ENCODE assay signal across 20 mouse cellular contexts in genomic region chr12:104224598-104225300, GRCm38 (mm10). TPM values are rescaled to one million over a fixed set of nuclear protein-coding genes. Genes with fewer than 3 reads are reported as not detected.
DNase-seq lines count a peak whose midpoint lies in the region; ATAC-seq and TF ChIP-seq lines count a peak whose summit lies in the region.
"Had no signal": no experiment of that assay in that cellular context is flagged by ENCODE, and none has a peak within 500 bp of the region (broad histone marks: within the 10 kb centered on the region; RNA-seq: fewer than 3 reads in every experiment).

No protein-coding gene starts in this region.

- H3K4me2 ChIP-seq in heart, embryonic 11.5 days: no peak overlapping the region
- H3K4me2 ChIP-seq in kidney, embryonic 15.5 days: no peak overlapping the region
- peak overlapping the region; percentile 51; the same call in 1 of the 2 replicates for H3K4me2 ChIP-seq in CH12.LX (ENCODE audit: insufficient read depth, low read depth, poor library complexity, severe bottlenecking)
- H3K4me2 ChIP-seq in forebrain, embryonic 14.5 days (ENCODE audit: low read length): no peak overlapping the region
- H3K4me2 ChIP-seq: forebrain, embryonic 15.5 days; midbrain, embryonic 13.5 days had no signal

- no peaks in the 10 kb centered on the region for H3K79me2 ChIP-seq in CH12.LX (replicated peaks; ENCODE audit: control insufficient read depth, extremely low read depth, insufficient read depth, poor library complexity, severe bottlenecking)

- no peak for ATAC-seq in heart, embryonic 11.5 days (replicated peaks; ENCODE audit: insufficient number of reproducible peaks, low FRiP score, low TSS enrichment)
- no peak for ATAC-seq in kidney, embryonic 15.5 days (replicated peaks; ENCODE audit: low FRiP score)
- ATAC-seq in megakaryocyte, adult 5-6 weeks (ENCODE audit: poor library complexity, severe bottlenecking): peak; percentile 57
- ATAC-seq in forebrain, embryonic 14.5 days: no peak
- ATAC-seq: forebrain, embryonic 15.5 days; hindbrain, postnatal 0 days; midbrain, embryonic 13.5 days had no signal

- dilution Hi-C loops in CH12.LX (cut with MboI; ENCODE audit: extremely low pct_ligation_motif_present, extremely low pct_unique_long_range_greater_than_20kb, low sequenced_read_pairs): no loop called here

- no peak for TF ChIP-seq POLR2A in CH12.LX (IDR thresholded peaks at IDR 0.05; ENCODE audit: low read depth, low read length)

- no peak overlapping the region for H3K4me3 ChIP-seq in heart, embryonic 11.5 days (ENCODE audit: low read depth, low read length)
- no peak overlapping the region for H3K4me3 ChIP-seq in kidney, embryonic 15.5 days (replicated peaks)
- no peak overlapping the region for H3K4me3 ChIP-seq in CH12.LX (replicated peaks in 1 of 3; ENCODE audit: low read depth in 2 of 3, low read length in 2 of 3, poor library complexity in 1 of 3)
- no peak overlapping the region for H3K4me3 ChIP-seq in forebrain, embryonic 14.5 days (ENCODE audit: low read depth, low read length)
- H3K4me3 ChIP-seq: embryonic facial prominence, embryonic 10.5 days; erythroblast, embryonic 14.5 days; forebrain, embryonic 15.5 days; midbrain, embryonic 13.5 days; myocyte had no signal

- DNase-seq in heart, adult 11 months: peak; percentile 95
- DNase-seq in kidney, postnatal 10 days: peak; percentile 18
- DNase-seq in CH12.LX (ENCODE audit: extremely low read depth): peak; percentile 58
- DNase-seq in forebrain, embryonic 14.5 days (ENCODE audit: low spot score): no peak
- DNase-seq in gastrocnemius, postnatal 14 days: no peak
- DNase-seq: cerebellum, postnatal 14 days; left cerebral cortex, postnatal 4 days; thymus, postnatal 4 days had no signal

- intact Hi-C loops in gastrocnemius, postnatal 14 days (cut with DNase I; ENCODE audit: low total_unique reads): no loop called here

- in situ Hi-C loops in CH12.LX (cut with MboI; ENCODE audit: low pct_ligation_motif_present, low pct_unique_long_range_greater_than_20kb, low sequenced_read_pairs): no loop called here

- no peaks in the 10 kb centered on the region for H3K27me3 ChIP-seq in heart, embryonic 11.5 days (ENCODE audit: control insufficient read depth, insufficient read depth, low read length)
- no peaks in the 10 kb centered on the region for H3K27me3 ChIP-seq in kidney, embryonic 15.5 days
- H3K27me3 ChIP-seq in CH12.LX (replicated peaks): no peaks in the 10 kb centered on the region
- H3K27me3 ChIP-seq in forebrain, embryonic 14.5 days (replicated peaks; ENCODE audit: control insufficient read depth, insufficient read depth, low read length): no peaks in the 10 kb centered on the region
- H3K27me3 ChIP-seq: forebrain, embryonic 15.5 days; midbrain, embryonic 13.5 days had no signal

- H3K9ac ChIP-seq in heart, embryonic 11.5 days (ENCODE audit: low read depth, low read length): no peak overlapping the region
- H3K9ac ChIP-seq in kidney, embryonic 15.5 days: no peak overlapping the region
- H3K9ac ChIP-seq in CH12.LX (ENCODE audit: insufficient read depth, low read depth): no peak overlapping the region
- H3K9ac ChIP-seq in forebrain, embryonic 14.5 days (ENCODE audit: low read length): no peak overlapping the region
- H3K9ac ChIP-seq: forebrain, embryonic 15.5 days; liver, embryonic 14.5 days; midbrain, embryonic 13.5 days had no signal

- peak; percentile 74 for TF ChIP-seq EP300 in CH12.LX (IDR thresholded peaks at IDR 0.05; ENCODE audit: low read length)

- WGBS in heart, embryonic 11.5 days (ENCODE audit: insufficient replicate concordance): 65% methylated on average over 7 of the region's 7 CpGs
- WGBS in kidney, embryonic 15.5 days: 76% methylated on average over 7 of the region's 7 CpGs
- WGBS in forebrain, embryonic 14.5 days: 80% methylated on average over 7 of the region's 7 CpGs

- TF ChIP-seq CTCF in CH12.LX (conservative IDR thresholded peaks at IDR 0.05 in 1 of 2, IDR thresholded peaks at IDR 0.05 in 1 of 2; ENCODE audit: low read depth in 2 of 2, low read length in 2 of 2): peak in 1 of 2 experiments; percentile 16; a peak in 1 of 4 replicates

- H3K9me3 ChIP-seq in heart, embryonic 11.5 days (replicated peaks; ENCODE audit: control insufficient read depth, low read length): no peaks in the 10 kb centered on the region
- H3K9me3 ChIP-seq in kidney, embryonic 15.5 days (replicated peaks): no peaks in the 10 kb centered on the region
- H3K9me3 ChIP-seq in CH12.LX (replicated peaks; ENCODE audit: low read length): no peaks in the 10 kb centered on the region
- no peaks in the 10 kb centered on the region for H3K9me3 ChIP-seq in forebrain, embryonic 14.5 days (replicated peaks; ENCODE audit: control insufficient read depth, low read length)
- H3K9me3 ChIP-seq: embryonic facial prominence, embryonic 10.5 days; forebrain, embryonic 15.5 days; midbrain, embryonic 13.5 days had no signal

- TF ChIP-seq RAD21 in CH12.LX (IDR thresholded peaks at IDR 0.05; ENCODE audit: low read depth, low read length): peak; percentile 27

- no peaks in the 10 kb centered on the region for H3K4me1 ChIP-seq in heart, embryonic 11.5 days (ENCODE audit: control insufficient read depth, insufficient read depth, low read length)
- H3K4me1 ChIP-seq in kidney, embryonic 15.5 days: no peaks in the 10 kb centered on the region
- H3K4me1 ChIP-seq in CH12.LX (ENCODE audit: control insufficient read depth in 1 of 2, insufficient read depth in 2 of 2): peaks cover 12 to 42% of the 10 kb centered on the region in 2 experiments; a peak in 3 of 4 replicates
- H3K4me1 ChIP-seq in forebrain, embryonic 14.5 days (ENCODE audit: control insufficient read depth, insufficient read depth, low read length): no peaks in the 10 kb centered on the region
- H3K4me1 ChIP-seq: embryonic facial prominence, embryonic 10.5 days; forebrain, embryonic 15.5 days; midbrain, embryonic 13.5 days had no signal

- H3K27ac ChIP-seq in heart, embryonic 11.5 days (ENCODE audit: low read depth, low read length): no peak overlapping the region
- H3K27ac ChIP-seq in kidney, embryonic 15.5 days: no peak overlapping the region
- no peak overlapping the region for H3K27ac ChIP-seq in CH12.LX (ENCODE audit: insufficient read depth, low read depth)
- H3K27ac ChIP-seq in forebrain, embryonic 14.5 days (ENCODE audit: low read depth, low read length): no peak overlapping the region
- H3K27ac ChIP-seq: embryonic facial prominence, embryonic 10.5 days; forebrain, embryonic 15.5 days; hindbrain, postnatal 0 days; liver, embryonic 14.5 days; midbrain, embryonic 13.5 days had no signal

- no peaks in the 10 kb centered on the region for H3K36me3 ChIP-seq in heart, embryonic 11.5 days (ENCODE audit: control insufficient read depth, insufficient read depth, low read length)
- H3K36me3 ChIP-seq in kidney, embryonic 15.5 days: no peaks in the 10 kb centered on the region
- H3K36me3 ChIP-seq in CH12.LX (replicated peaks in 1 of 2; ENCODE audit: control insufficient read depth in 1 of 2, insufficient read depth in 1 of 2, low read length in 1 of 2): no peaks in the 10 kb centered on the region
- no peaks in the 10 kb centered on the region for H3K36me3 ChIP-seq in forebrain, embryonic 14.5 days (ENCODE audit: control insufficient read depth, insufficient read depth, low read length)
- H3K36me3 ChIP-seq: embryonic facial prominence, embryonic 10.5 days; forebrain, embryonic 15.5 days; midbrain, embryonic 13.5 days had no signal

TF ChIP-seq in CH12.LX, 34 proteins besides CTCF, POLR2A, EP300 and RAD21 (continues in another document):
- TF ChIP-seq JUN (IDR thresholded peaks at IDR 0.05; ENCODE audit: insufficient read depth, low read depth, low read length): 0 out of 2 replicates have a peak, but pooled peaks have one; percentile 14
- TF ChIP-seq MEF2A (IDR thresholded peaks at IDR 0.05; ENCODE audit: borderline replicate concordance, low read depth, low read length): peak; percentile 62; the same call in 1 of the 2 replicates
- no peak for TF ChIP-seq USF2 (conservative IDR thresholded peaks at IDR 0.05; ENCODE audit: low read depth, low read length)
- peak; percentile 39 for TF ChIP-seq ETS1 (conservative IDR thresholded peaks at IDR 0.05; ENCODE audit: low read depth, low read length)
- TF ChIP-seq TBP (conservative IDR thresholded peaks at IDR 0.05; ENCODE audit: low read depth, low read length): peak; percentile 50; the same call in 1 of the 2 replicates
- peak; percentile 58 for TF ChIP-seq BHLHE40 (IDR thresholded peaks at IDR 0.05; ENCODE audit: low read depth, low read length)

RNA-seq across cellular contexts. Expression of gene Serpina3f, which starts 10.4 kb away (rescaled TPM):
- polyA plus RNA-seq in heart, embryonic 11.5 days (2014; fragmentation: Nextera tagmentation; extraction: Ambion mirVana): not detected in 2 replicates
- polyA plus RNA-seq in kidney, embryonic 15.5 days (2015; fragmentation: Nextera tagmentation; extraction: Ambion mirVana): 0.30 TPM in 1 of 2 replicates, not detected in the other
- total RNA-seq in CH12.LX (2012; rRNA removed) (0.08 TPM in 1 of 2 replicates, not detected in the other), CH12.LX (2014; rRNA removed) (0.35 TPM in 1 of 2 replicates, not detected in the other)
- polyA plus RNA-seq in CH12.LX (2012; ENCODE audit: insufficient read length, low read depth): 0.22 and 0.51 TPM in 2 replicates
- total RNA-seq in megakaryocyte, adult 5-6 weeks (2015): 1.2 and 1.5 TPM in 2 replicates
- 0.59 and 0.81 TPM in 2 replicates for total RNA-seq in megakaryocyte, adult 5-6 weeks (2017)
- 0.39 and 0.45 TPM in 2 replicates for polyA plus RNA-seq in forebrain, embryonic 14.5 days (2014; fragmentation: Nextera tagmentation; extraction: Ambion mirVana)
- total RNA-seq in gastrocnemius, postnatal 14 days (2021): not detected
- total RNA-seq: gastrocnemius, postnatal 4 days; hindbrain, postnatal 0 days; layer of hippocampus, adult 18-20 months; left cerebral cortex, postnatal 4 days had no signal
- polyA plus RNA-seq: erythroblast, embryonic 14.5 days; myocyte had no signal

RNA-seq across cellular contexts. Expression of gene Serpina3g, which starts 11.3 kb away (rescaled TPM):
- polyA plus RNA-seq in heart, embryonic 11.5 days (2014; fragmentation: Nextera tagmentation; extraction: Ambion mirVana): 1.0 and 1.1 TPM in 2 replicates
- 8.5 and 8.8 TPM in 2 replicates for polyA plus RNA-seq in kidney, embryonic 15.5 days (2015; fragmentation: Nextera tagmentation; extraction: Ambion mirVana)
- total RNA-seq in CH12.LX (2012; rRNA removed): 0.88 and 1.4 TPM in 2 replicates
- 12.9 and 13.9 TPM in 2 replicates for total RNA-seq in CH12.LX (2014; rRNA removed)
- 9.3 and 11.7 TPM in 2 replicates for polyA plus RNA-seq in CH12.LX (2012; ENCODE audit: insufficient read length, low read depth)
- 4.2 and 4.7 TPM in 2 replicates for total RNA-seq in megakaryocyte, adult 5-6 weeks (2015)
- total RNA-seq in megakaryocyte, adult 5-6 weeks (2017): 4.9 and 9.7 TPM in 2 replicates
- 0.24 and 0.26 TPM in 2 replicates for polyA plus RNA-seq in forebrain, embryonic 14.5 days (2014; fragmentation: Nextera tagmentation; extraction: Ambion mirVana)
- not detected for total RNA-seq in gastrocnemius, postnatal 14 days (2021)

RNA-seq across cellular contexts. Expression of gene Serpina3i, which starts 38.2 kb away (rescaled TPM):
- polyA plus RNA-seq in heart, embryonic 11.5 days (2014; fragmentation: Nextera tagmentation; extraction: Ambion mirVana): not detected in 2 replicates
- 0.14 and 0.24 TPM in 2 replicates for polyA plus RNA-seq in kidney, embryonic 15.5 days (2015; fragmentation: Nextera tagmentation; extraction: Ambion mirVana)
- total RNA-seq in CH12.LX (2012; rRNA removed): not detected in 2 replicates
- not detected in 2 replicates for total RNA-seq in CH12.LX (2014; rRNA removed)
- polyA plus RNA-seq in CH12.LX (2012; ENCODE audit: insufficient read length, low read depth): not detected in 2 replicates
- not detected in 2 replicates for total RNA-seq in megakaryocyte, adult 5-6 weeks (2015)
- total RNA-seq in megakaryocyte, adult 5-6 weeks (2017): not detected in 2 replicates
- not detected in 2 replicates for polyA plus RNA-seq in forebrain, embryonic 14.5 days (2014; fragmentation: Nextera tagmentation; extraction: Ambion mirVana)
- not detected for total RNA-seq in gastrocnemius, postnatal 14 days (2021)
- total RNA-seq: left cerebral cortex, postnatal 4 days had no signal
- polyA plus RNA-seq: erythroblast, embryonic 14.5 days; forebrain, embryonic 15.5 days; hindbrain, postnatal 0 days; midbrain, embryonic 13.5 days; myocyte had no signal

Comparison
In these comparisons a context has a peak if more than half of its experiments do, and no peak if none do; other contexts are left out.
1. DNase-seq: peak in heart, adult 11 months (single experiment), kidney, postnatal 10 days (single experiment) and CH12.LX (single experiment); none in forebrain, embryonic 14.5 days (single experiment) and gastrocnemius, postnatal 14 days (single experiment).